Mouse (Mus musculus) limb, embryonic 11.5 days (tissue): ENCODE measurements around the gene A830005F24Rik. TPM values are rescaled to one million over a fixed set of nuclear protein-coding genes. Genes with fewer than 3 reads are reported as not detected.
A peak's percentile ranks its signal among the peaks of the same experiment; 100 is the strongest.

Experiments used
- microRNA counts: library from miRNA; unstranded; fragments of <30 nt; microRNA quantifications from one replicate; lab custom pipeline; 2016
- microRNA-seq: library from miRNA; unstranded; fragments of <30 nt; microRNA quantifications from one replicate; pipeline ENCODE4, GENCODE M21; 2016
- polyA plus RNA-seq: library from polyadenylated mRNA; unstranded; fragments of >200 nt; fragmentation: Nextera tagmentation; extraction: Ambion mirVana; gene quantifications from 2 replicates; pipeline ENCODE4 v1.2.1, GENCODE M21; 2014

The A830005F24Rik gene
- polyA plus RNA-seq, 1 experiment from 2014 or later: 3.5 TPM

MicroRNAs within 50 kb of the gene (microRNA counts, 519-probe panel; counts per million panel counts)
- microRNA mmu-let-7a (lab: Ali Mortazavi, UCI): 5,595 counts per million, percentile 91 among the panel's probes with 10 or more counts
- 4,981 counts per million, percentile 82 among the panel's probes with 10 or more counts for microRNA mmu-let-7d (lab: Ali Mortazavi, UCI)
- microRNA mmu-let-7f (lab: Ali Mortazavi, UCI): 4,568 counts per million, percentile 71 among the panel's probes with 10 or more counts

Small RNA genes within 50 kb of the gene (microRNA-seq; reads per million reads assigned to microRNA genes)
- gene Gm24111: not detected
- gene Mirlet7a-1: 21.7 reads per million, percentile 29 among the genes with 10 or more reads in this experiment
- gene Mirlet7d: 1,263 reads per million, percentile 77 among the genes with 10 or more reads in this experiment
- gene Mirlet7f-1: not detected

Other genes starting within 250 kb of the A830005F24Rik start
- 8.4 and 8.5 TPM in 2 replicates for gene Zfp169, start 119 bp upstream of the A830005F24Rik start, polyA plus RNA-seq
- gene Ptpdc1, start 112.1 kb downstream of the A830005F24Rik start, polyA plus RNA-seq: 11.9 and 13.8 TPM in 2 replicates
- gene Barx1, start 149.4 kb downstream of the A830005F24Rik start, polyA plus RNA-seq: 1.3 and 1.4 TPM in 2 replicates